Mouse (Mus musculus) retina, embryonic 14.5 days (tissue): ENCODE data around the gene Axin2.

Experiments used
- DNase-seq: peaks from one replicate; pipeline ENCODE4 v3.0.0-alpha.2; 2015; ENCODE audit warnings: low spot score

The Axin2 gene

DNA sequence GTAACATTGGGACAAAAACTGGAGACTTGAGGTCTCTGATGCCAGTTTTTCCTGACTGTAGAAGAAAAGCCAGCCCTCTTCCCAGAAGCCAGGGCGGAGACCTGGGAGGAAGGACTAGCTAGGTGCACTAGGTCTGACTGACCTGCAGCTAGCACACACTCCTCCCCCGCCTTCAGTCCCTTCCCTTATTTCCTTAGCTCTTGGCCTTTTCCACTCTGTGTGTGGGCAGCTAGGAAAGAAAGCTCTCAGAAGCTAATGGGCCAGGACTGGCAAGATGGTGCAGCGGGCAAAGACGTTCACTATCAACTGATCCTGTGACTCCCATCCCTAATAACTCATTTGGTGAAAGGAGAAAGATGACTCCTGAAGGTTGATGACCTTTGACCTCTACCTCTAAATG is 17.8 kb upstream of the Axin2 start:
- DNase-seq: no peak

DNA sequence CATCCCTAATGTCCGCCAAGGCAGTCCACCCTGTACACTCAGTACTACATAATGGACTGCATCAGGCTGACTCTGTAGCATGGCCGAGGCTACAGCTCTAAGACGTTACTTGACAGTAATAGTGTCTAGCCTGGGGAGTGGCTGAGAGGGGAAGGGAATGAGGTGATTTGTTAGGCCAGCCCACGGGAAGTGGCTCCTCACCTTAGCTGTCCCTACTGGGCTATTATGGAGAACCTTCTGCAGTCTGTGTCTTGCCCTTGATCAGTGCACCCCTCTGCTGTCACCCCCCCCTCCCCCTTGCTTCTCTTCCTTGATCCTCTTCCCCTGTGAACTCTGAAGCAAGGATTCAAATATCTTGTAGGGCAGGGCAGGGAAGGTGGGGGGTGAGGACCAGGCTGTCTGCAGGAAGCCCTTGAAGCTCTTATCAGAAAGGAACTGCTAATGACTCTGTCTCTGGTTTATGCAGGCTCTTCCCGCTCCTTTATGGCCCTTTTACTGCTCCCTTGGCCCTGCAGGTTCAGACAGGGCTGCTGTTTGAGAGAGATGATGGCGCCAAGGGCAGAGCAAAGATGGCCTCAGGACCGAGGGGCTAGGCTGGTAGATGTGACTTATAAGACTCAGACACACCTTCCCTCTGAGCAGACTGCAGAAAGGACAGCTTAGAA is 13.4 kb upstream of the Axin2 start:
- DNase-seq: no peak

DNA sequence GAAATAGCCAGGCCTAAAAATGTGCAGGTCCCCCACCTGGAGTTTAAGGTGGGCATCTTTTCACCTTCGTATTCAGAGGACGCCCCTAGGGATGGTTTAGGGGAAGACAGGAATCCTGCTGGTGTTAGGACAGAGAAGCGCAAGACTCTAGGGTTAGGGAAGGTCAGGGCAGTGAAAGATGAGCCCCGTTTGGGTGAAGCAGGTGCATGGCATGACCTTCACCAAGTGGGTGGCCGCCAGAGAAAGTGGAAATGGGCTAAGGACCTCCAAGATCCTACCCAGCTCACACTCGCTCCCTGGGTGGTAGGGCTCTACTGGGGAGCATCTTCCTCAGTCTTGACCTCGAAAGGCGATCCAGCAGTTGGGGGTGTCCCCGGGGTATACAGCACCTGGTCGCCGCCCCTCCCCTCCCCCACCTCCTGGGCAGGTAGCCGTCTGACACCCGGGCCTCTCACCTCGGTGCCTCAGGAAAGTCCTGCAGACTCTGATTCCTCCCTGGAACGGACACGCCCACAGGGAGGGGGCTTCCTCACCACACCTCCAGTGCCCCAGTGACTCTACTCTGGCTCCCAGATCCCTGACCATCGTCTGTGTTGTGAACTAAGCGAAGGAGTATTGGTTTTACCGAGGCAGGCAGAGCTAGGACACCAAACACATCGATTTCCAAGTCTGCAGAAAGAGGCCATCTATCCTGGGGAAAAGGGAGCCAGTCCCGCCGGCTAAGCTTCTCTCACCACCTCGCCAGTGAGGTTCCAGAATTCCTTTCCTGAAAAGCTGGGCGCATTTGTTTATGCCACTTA is 10.6 kb upstream of the Axin2 start:
- DNase-seq: no peak

DNA sequence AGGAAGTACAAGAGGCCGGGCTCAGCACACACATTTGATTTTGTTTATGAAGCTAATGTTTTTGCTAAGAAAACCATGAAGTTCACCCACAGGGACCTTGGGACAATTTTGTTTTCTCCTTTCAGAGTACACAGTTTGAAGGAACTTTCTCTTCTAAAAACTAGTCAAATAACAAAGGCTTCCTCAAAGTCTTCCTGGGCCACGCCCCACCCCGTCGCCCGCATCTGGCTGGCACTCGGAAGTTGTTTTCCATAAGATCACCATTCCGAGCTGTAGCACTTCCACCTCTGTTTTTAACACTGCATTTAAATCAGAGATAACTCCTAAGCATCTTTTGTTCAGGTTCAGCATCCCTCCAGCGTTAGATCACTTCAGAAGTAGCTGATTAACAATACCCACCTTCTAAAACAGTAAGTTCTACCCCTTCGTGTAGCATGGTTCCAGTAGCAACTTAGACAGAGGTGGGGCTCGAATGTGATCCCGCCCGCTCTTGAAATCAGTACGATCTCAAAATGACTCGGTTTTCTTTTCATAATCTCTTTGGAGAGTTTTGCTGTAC is 9.7 kb upstream of the Axin2 start:
- DNase-seq: no peak

DNA sequence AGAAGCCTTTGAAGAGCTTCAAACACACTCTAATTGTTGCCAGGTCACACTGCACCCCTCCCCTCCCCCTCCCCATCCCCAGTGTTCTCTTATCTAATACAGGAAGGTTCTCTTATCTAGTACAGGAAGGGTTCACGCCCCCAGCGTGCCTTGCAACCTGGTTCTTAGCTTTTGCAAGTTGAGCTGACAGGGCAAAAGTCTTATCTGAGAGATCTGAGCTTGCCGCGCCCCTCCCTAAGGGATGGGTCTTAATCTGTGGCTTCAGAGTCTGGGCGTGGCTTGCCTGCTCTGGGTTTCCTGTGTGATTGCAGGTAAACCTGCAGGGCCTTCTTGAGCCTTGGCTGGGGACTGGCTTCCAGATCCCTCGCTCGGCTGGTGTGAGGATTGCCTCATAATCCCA is 9.2 kb upstream of the Axin2 start:
- DNase-seq: no peak

DNA sequence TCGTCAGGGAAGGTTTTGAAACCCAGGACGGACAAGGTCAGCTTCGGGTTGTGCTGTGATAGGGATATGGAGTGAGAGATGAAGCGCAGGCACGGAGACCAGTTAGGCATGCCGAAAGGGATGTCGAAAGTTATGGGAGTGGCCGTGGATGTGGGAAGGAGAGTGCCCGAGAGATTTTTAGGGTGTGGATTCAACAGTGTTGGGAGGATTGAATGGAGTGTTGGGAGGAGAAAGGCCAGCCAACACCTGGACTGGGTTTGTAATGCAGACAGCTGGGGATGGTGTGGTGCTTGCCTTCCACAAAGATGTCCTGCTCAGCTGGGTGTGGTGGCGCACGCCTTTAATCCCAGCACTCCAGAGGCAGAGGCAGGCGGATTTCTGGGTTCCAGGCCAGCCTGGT is 8.0 kb upstream of the Axin2 start:
- no peak for DNase-seq

DNA sequence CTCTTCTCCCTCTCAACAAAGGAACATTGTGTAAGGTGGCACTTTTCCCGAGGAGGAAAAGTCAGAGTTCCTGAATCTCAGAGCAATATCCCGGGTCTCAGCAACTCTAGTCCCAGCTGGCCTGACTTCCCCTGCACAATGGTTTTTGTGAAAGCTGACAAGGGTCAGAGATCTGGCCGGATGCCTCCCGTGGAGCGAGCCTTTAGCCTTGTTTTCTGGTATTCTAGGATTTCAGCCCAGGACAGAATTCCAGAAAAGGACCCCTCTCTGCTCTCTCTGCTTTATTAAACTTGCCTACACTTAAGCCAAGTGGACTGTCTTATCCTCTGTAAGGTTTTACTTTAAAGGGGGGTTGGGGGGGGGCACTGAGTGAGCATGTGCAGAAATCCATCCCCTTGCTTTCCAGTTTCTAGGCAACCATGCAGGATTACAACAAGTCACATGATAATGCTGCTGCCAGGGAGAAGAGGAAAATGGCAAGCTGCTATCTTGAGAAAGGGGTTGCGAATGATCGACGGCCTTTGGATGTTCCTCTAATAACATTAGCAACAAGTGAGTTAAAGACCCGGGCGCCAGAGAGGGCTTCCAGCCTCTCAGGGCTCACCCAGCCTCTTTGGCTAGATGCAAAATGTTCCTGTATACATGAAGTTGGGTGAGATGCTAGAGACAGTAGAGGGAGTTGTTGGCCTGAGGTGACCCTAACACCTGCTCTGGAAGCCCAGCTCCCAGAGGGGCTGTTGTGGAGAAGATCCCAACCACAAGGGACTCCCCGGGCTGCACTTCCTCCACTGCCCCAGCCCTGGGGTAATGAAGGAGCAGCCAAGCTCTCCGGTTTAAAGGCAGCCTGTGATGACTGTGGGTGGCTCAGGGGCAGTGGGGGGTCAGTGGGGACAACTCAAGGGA is 2.5 kb upstream of the Axin2 start:
- no peak for DNase-seq

DNA sequence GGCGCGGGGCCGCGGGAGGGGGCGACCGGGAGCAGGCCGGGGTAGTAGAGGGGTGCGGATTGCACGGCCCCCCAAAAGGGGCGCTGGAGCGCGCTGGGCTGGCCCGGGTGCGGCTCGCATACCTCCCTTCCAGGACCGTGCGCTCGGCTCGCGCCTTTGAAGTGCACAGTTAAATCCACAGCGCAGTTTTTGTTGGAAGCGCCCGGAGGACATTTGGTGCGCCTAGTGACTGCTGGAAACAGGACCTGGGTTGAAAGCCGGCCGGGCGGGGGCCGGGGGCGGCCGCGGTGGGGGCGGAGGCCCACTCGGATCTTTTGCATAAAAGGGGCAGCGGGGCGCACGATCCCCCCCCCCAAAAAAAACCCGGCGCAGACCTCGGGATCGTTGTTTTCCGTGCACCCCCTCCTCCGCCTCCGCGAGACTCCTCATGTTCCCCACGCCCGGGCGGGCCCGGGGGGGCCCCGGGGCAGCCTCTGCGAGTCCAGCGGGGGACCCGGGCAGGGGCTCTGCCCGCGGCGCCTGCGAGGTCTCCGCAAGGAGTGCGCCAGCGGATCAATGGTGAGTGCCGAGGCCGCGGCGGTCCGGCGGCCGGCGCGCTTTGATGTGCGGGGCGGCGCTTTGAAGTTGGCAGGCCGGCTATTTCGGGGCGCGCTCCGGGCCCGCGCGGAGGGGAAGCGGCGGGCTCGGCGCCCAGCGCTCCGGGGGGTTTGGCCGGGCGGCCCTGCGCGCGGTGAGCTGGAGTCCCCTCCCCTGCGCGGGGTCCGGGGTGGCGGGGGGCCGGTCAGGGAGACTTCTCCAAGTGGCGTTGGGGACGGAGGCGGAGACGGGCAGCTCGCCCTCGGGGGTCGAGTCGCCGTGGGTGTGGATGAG is 722 bp downstream of the Axin2 start:
- peak; percentile 84 for DNase-seq

DNA sequence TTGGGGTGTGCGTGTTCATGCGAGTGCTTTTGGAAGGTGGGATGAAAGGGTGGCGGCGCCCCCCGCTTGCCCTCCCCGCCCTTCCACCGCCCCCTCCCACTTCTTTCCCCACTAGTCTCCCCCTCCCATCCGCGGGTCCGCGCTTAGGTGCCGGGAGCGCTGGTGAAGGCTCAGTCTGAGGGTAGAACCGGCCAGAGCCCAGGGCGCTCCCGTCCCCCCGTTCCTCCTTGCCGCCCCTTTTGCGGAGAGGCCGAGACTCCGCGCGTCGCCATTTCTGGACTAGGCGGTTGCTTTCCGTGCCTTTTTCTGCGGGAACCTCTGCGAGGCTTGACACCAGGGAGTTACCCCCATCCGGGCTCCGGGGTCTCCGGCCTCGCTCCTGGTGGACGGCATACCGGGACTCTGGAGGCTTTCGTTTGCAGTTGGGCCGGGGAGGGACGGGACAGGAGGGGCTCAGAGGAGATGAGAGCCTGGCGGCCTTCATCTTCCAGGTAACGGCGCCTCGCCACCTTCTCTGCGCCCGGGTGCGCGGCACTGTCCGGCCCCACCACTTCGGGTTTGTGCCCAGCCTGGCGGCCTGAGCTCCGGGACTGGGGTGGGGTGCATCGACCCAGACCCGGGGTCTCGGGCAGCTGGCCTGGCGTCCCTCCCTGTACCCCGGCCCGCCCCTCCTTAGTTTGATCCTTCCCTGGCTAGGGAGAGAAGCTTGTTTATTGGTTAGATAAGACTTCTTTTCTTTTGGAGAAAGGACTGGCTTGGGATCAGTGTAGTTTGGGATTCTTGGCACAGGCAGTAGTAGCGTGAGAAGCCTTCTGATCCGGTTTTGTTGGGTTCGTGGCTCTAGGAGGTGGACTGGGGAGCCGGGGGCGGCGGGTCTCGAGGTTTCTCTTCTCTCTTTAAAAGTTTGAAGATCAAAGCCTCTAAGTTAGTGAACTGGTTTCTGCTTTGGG is 1.6 kb downstream of the Axin2 start:
- peak; percentile 58 for DNase-seq

DNA sequence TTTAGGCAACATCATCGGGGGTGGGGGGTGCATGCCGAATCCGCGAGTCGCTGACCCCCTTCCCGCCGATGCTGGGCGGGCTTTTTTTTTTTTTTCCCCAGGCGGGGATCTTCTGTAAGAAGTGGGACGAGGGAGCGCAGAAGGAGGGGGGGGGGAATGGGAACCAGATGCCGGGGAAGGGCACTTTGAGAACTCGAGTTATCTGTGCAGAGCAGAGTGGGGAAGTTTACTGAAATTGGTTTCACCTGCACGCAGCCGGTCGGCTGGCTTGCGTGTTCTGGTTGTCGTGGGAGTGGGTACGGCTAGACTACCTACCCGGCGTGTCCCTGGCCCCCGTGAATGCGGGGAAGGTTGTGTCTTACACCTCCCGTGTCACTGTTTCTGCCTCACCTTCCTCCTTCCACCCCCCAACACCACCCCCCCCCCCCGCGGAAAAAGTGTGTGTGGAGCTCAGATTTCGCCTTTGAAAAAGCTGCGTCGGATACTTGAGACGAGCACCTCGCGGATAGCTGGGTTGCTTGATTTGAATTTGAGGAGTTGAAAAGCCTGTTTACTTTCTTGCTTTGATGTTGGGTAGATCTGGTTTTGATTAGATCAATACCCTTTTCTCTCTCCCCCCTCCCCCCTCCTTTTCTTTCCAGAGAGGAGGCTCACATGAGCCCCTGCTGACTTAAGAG is 2.5 kb downstream of the Axin2 start:
- no peak for DNase-seq

DNA sequence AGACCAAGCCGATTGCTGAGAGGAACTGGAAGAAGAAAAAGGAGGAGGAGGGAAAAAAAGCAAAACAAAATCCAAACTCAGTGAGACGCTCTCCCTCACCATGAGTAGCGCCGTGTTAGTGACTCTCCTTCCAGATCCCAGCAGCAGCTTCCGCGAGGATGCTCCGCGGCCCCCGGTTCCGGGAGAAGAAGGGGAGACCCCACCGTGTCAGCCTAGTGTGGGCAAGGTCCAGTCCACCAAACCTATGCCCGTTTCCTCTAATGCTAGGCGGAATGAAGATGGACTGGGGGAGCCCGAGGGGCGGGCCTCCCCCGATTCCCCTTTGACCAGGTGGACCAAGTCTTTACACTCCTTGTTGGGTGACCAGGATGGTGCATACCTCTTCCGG is 3.0 kb downstream of the Axin2 start:
- no peak for DNase-seq

DNA sequence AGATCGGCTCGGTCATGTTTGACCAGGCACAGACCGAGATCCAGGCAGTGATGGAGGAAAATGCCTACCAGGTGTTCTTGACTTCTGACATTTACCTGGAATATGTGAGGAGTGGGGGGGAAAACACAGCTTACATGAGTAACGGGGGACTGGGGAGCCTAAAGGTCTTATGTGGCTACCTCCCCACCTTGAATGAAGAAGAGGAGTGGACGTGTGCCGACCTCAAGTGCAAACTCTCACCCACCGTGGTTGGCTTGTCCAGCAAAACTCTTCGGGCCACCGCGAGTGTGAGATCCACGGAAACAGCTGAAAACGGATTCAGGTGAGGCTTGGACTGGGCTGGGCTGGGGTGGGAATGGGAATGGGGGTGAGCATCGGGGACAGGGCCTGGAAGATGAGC is 3.6 kb downstream of the Axin2 start:
- no peak for DNase-seq

DNA sequence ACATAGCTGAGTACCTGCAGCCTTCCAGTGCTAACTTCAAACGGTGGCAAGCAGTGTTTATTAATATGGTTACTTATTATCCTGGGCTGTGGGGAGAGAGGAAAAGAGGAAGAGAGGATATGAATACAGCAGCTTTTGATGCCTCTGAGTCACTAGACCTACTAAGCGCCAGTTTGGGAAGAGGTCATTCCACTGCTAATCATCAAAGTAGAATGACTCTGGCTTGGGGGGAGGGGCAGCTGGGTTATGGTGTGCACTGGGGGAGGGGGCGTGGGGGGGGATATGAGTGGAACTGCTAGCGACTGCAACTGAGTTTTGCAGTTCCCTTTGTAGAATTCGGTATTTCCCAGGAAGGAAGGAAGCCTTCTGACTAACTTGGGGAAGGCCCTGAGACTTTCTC is 4.2 kb downstream of the Axin2 start:
- DNase-seq: no peak

DNA sequence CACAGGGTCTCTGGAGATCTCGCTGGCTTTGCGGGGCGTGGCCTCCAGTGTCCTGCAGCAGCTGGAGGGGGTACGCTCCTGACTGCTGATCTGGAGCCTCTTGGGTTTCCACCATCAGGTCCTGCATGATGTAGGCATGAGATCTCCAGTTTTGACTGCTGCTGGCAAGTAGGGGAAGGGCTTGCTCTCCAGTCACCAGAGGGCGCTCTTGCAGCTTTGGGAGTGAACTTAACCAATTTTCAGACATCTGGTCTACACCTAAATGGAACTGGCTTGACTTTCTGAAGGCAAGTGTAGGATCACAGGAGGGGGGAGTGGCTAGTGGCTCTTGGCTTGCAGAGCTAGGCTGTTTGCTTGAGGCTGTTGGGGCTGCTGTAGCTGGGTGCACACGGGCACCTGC is 5.1 kb downstream of the Axin2 start:
- DNase-seq: peak; percentile 86

DNA sequence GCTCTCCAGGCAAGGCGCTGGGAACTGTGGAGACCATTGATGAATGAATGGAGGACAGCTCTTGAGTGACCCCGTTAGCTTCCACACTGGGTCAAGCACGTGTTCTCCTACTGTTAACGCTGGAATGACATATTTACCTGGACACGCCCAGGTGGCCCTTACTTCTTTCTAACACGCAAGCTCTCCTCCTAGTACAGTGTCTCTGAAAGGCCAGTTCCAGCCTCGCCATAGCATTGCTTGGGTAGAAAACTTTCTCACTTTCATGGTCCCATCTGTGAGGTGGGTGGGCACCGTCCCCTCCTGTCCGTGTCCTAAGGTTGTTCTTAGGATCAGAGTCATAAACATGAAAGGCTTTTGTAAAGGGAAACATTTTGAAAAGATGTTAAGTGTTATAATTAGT is 5.7 kb downstream of the Axin2 start:
- no peak for DNase-seq

DNA sequence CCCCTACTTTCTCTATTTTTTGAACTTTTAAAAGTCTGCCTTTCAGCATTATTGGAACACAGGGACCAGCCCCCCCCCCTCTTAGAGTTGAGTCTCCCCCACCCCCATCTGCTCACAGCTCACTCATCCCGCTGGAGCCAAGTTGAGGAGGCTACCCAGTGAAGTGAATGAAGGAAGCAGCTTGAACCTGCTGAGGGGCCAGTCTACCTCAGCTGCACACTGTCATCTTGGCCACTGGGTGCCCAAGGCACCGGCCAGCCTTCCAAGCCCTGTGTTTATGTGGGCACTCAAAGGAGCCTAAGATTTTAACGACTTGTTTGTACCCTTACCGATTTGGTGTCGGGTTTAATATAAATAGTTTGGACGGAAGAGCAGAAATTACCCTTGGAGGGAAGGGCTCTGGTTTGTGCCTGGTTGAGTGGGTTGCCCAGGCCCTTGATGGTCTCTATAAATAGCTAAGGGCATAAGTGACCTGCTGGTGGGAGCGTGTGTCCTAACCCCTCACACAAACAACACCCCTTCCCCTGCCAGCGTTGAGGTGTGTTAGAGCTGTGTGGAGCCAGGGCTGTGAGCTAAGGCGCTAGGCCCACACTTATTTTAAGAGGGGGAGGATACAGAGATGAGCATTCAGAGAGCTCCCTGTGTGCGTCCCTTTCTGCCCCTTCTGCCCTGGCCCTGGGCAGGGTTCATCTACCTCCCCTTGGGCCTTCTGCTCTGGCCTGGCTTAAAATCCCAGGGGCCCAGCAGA is 6.4 kb downstream of the Axin2 start:
- no peak for DNase-seq

DNA sequence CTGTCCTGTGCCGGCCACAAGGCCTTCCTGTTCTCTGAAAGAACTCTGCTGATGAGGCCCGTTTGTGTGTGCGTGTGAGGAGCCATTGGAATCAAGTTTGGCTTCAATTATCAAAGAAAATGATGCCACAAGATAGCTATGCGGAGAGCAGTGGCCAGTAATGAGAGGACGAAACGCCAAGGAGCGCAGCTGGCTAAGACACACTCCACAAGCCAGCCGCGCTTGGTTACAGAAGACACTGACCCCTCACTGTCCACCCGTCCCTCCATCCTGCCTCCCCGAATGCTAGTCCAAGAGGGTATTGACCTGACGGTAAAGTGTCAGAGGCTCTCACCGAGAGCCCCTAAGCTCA is 6.9 kb downstream of the Axin2 start:
- no peak for DNase-seq

DNA sequence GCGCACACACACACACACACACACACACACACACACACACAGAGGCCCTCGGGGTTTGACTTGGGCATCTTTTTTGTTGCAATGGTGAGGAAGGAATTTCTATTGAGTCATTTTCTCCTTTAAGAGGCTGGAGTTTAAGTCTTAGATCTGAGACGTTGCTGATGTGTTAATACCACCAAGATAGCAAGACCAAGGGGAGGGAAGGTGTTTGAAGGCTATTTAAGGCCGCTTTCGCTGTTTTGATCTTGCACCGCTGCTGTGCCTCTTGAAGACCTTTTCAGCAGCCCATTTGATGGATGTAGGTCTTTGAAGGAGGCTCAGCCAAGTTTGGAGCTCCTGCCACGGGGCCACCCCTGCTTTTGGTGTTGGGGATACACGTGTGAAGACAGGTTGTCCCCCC is 7.9 kb downstream of the Axin2 start:
- DNase-seq: no peak

DNA sequence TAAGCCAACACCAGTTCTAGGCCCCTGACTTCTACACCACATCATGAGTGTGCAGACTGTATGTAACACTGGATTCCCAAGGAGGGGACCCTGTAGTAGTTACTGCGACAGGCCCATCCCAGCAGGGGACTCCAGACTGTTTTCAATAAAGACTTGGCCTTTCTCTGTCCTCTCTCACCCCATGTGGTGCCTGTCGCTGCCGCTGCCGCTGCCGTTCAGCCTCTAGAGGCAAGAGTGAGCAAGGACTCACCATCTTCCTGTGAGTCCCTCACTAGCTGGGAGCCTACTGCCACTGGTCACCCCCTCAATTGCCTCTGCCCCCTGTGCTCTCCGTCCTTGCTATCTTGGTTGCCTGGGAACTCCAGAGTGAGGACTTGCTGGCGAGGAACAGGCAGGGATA is 8.6 kb downstream of the Axin2 start:
- peak; percentile 60 for DNase-seq
